9 mouse cellular contexts compared by ENCODE assay signal in genomic region chr11:94996101-94996500, GRCm38 (mm10). TPM values are rescaled to one million over a fixed set of nuclear protein-coding genes. Genes with fewer than 3 reads are reported as not detected.
DNase-seq lines count a peak whose midpoint lies in the region; ATAC-seq and TF ChIP-seq lines count a peak whose summit lies in the region.
"Had no signal": no experiment of that assay in that cellular context is flagged by ENCODE, and none has a peak within 500 bp of the region (broad histone marks: within the 10 kb centered on the region; RNA-seq: fewer than 3 reads in every experiment).

No protein-coding gene starts in this region.

- H3K4me3 ChIP-seq in lung, postnatal 0 days (ENCODE audit: low read depth, low read length): no peak overlapping the region
- H3K4me3 ChIP-seq in limb, embryonic 15.5 days: no peak overlapping the region
- no peak overlapping the region for H3K4me3 ChIP-seq in stomach, embryonic 16.5 days (replicated peaks; ENCODE audit: low read length)

- no peak for ATAC-seq in lung, postnatal 0 days
- ATAC-seq in limb, embryonic 15.5 days (ENCODE audit: insufficient number of reproducible peaks, low FRiP score, low TSS enrichment, low read depth): no peak
- ATAC-seq in stomach, embryonic 16.5 days (ENCODE audit: insufficient read depth, low FRiP score): no peak
- ATAC-seq in erythroid progenitor cell, adult 5-6 weeks (replicated peaks; ENCODE audit: low FRiP score, poor library complexity, severe bottlenecking): no peak

- H3K4me2 ChIP-seq in lung, postnatal 0 days (replicated peaks; ENCODE audit: low read depth, low read length): peak overlapping the region; percentile 8; the same call in 1 of the 2 replicates
- no peak overlapping the region for H3K4me2 ChIP-seq in limb, embryonic 15.5 days
- no peak overlapping the region for H3K4me2 ChIP-seq in stomach, embryonic 16.5 days (ENCODE audit: low read depth, low read length)

- H3K4me1 ChIP-seq in lung, postnatal 0 days (ENCODE audit: insufficient read depth, low read depth, low read length): peaks cover 30% of the 10 kb centered on the region; the same call in 1 of the 2 replicates
- H3K4me1 ChIP-seq in limb, embryonic 15.5 days: peaks cover 72% of the 10 kb centered on the region
- peaks cover 48% of the 10 kb centered on the region for H3K4me1 ChIP-seq in stomach, embryonic 16.5 days (ENCODE audit: control insufficient read depth, insufficient read depth, low read length)

- TF ChIP-seq CTCF in lung, postnatal 0 days (IDR thresholded peaks at IDR 0.05): no peak

- TF ChIP-seq EP300 in lung, postnatal 0 days (IDR thresholded peaks at IDR 0.05): no peak

- DNase-seq in cerebellum, adult 9-11 months: peak; percentile 67
- DNase-seq in cerebellum, postnatal 4 days (ENCODE audit: low spot score in 2 of 2): no peak
- no peak for DNase-seq in lung, postnatal 0 days (ENCODE audit: low spot score)
- no peak for DNase-seq in lung, postnatal 14 days
- DNase-seq in layer of hippocampus, postnatal 10 days (ENCODE audit: low spot score in 2 of 2): no peak

- no peak overlapping the region for H3K27ac ChIP-seq in lung, postnatal 0 days (ENCODE audit: low read length)
- H3K27ac ChIP-seq in limb, embryonic 15.5 days: no peak overlapping the region
- no peak overlapping the region for H3K27ac ChIP-seq in stomach, embryonic 16.5 days (ENCODE audit: low read length)

- no peaks in the 10 kb centered on the region for H3K27me3 ChIP-seq in lung, postnatal 0 days (replicated peaks; ENCODE audit: insufficient read depth, low read length)
- no peaks in the 10 kb centered on the region for H3K27me3 ChIP-seq in limb, embryonic 15.5 days
- H3K27me3 ChIP-seq in stomach, embryonic 16.5 days (ENCODE audit: control insufficient read depth, insufficient read depth, low read length): no peaks in the 10 kb centered on the region

- H3K9me3 ChIP-seq in lung, postnatal 0 days (ENCODE audit: low read length): no peaks in the 10 kb centered on the region
- H3K9me3 ChIP-seq in limb, embryonic 15.5 days: no peaks in the 10 kb centered on the region
- H3K9me3 ChIP-seq in stomach, embryonic 16.5 days (replicated peaks; ENCODE audit: control insufficient read depth, low read length): no peaks in the 10 kb centered on the region

- H3K36me3 ChIP-seq in lung, postnatal 0 days (ENCODE audit: insufficient read depth, low read length): peaks cover 22% of the 10 kb centered on the region; the same call in 1 of the 2 replicates
- H3K36me3 ChIP-seq in limb, embryonic 15.5 days: peaks cover 54% of the 10 kb centered on the region
- peaks cover 7% of the 10 kb centered on the region; the same call in 1 of the 2 replicates for H3K36me3 ChIP-seq in stomach, embryonic 16.5 days (ENCODE audit: control insufficient read depth, insufficient read depth, low read length)

- no peak overlapping the region for H3K9ac ChIP-seq in lung, postnatal 0 days (replicated peaks; ENCODE audit: low read depth)
- H3K9ac ChIP-seq in limb, embryonic 15.5 days: 0 out of 2 replicates have a peak overlapping the region, but pooled peaks have one; percentile 20
- peak overlapping the region; percentile 8; the same call in 1 of the 2 replicates for H3K9ac ChIP-seq in stomach, embryonic 16.5 days (ENCODE audit: low read length)

- 81% methylated on average over 8 of the region's 8 CpGs for WGBS in lung, postnatal 0 days
- WGBS in limb, embryonic 15.5 days: 83% methylated on average over 8 of the region's 8 CpGs
- WGBS in stomach, embryonic 16.5 days: 77% methylated on average over 8 of the region's 8 CpGs

RNA-seq across cellular contexts. Expression of gene Ppp1r9b, which starts 5.3 kb away (rescaled TPM):
- polyA plus RNA-seq in lung, postnatal 0 days (2015; fragmentation: Nextera tagmentation; extraction: Ambion mirVana): 9.8 and 11.5 TPM in 2 replicates
- polyA plus RNA-seq in limb, embryonic 15.5 days (2015; fragmentation: Nextera tagmentation; extraction: Ambion mirVana): 9.7 and 9.9 TPM in 2 replicates
- 6.6 and 8.0 TPM in 2 replicates for polyA plus RNA-seq in stomach, embryonic 16.5 days (2015; fragmentation: Nextera tagmentation; extraction: Ambion mirVana)
- 100 to 1,000 TPM; 501 TPM for total RNA-seq in layer of hippocampus, postnatal 10 days (2021)
- total RNA-seq in erythroid progenitor cell, adult 5-6 weeks (2015; ENCODE audit: low replicate concordance): 59.5 and 71.4 TPM in 2 replicates
- 98.2 and 125 TPM in 2 replicates for total RNA-seq in erythroid progenitor cell, adult 5-6 weeks (2017; ENCODE audit: low replicate concordance)

RNA-seq across cellular contexts. Expression of gene Samd14, which starts 13.6 kb away (rescaled TPM):
- 5.4 and 5.8 TPM in 2 replicates for polyA plus RNA-seq in lung, postnatal 0 days (2015; fragmentation: Nextera tagmentation; extraction: Ambion mirVana)
- 21.4 and 25.1 TPM in 2 replicates for polyA plus RNA-seq in limb, embryonic 15.5 days (2015; fragmentation: Nextera tagmentation; extraction: Ambion mirVana)
- 14.7 and 15.9 TPM in 2 replicates for polyA plus RNA-seq in stomach, embryonic 16.5 days (2015; fragmentation: Nextera tagmentation; extraction: Ambion mirVana)
- total RNA-seq in layer of hippocampus, postnatal 10 days (2021): 100 to 1,000 TPM; 107 TPM
- total RNA-seq in erythroid progenitor cell, adult 5-6 weeks (2015; ENCODE audit: low replicate concordance): 103 TPM in 2 replicates
- total RNA-seq in erythroid progenitor cell, adult 5-6 weeks (2017; ENCODE audit: low replicate concordance): 98.7 and 99.2 TPM in 2 replicates

RNA-seq across cellular contexts. Expression of gene Sgca, which starts 20.0 kb away (rescaled TPM):
- polyA plus RNA-seq in lung, postnatal 0 days (2015; fragmentation: Nextera tagmentation; extraction: Ambion mirVana): 0.33 and 0.55 TPM in 2 replicates
- 7.5 and 18.9 TPM in 2 replicates for polyA plus RNA-seq in limb, embryonic 15.5 days (2015; fragmentation: Nextera tagmentation; extraction: Ambion mirVana)
- polyA plus RNA-seq in stomach, embryonic 16.5 days (2015; fragmentation: Nextera tagmentation; extraction: Ambion mirVana): 0.41 and 3.2 TPM in 2 replicates
- under 1 TPM; 0.66 to 0.78 TPM for total RNA-seq in layer of hippocampus, postnatal 10 days (2021)
- not detected in 2 replicates for total RNA-seq in erythroid progenitor cell, adult 5-6 weeks (2015; ENCODE audit: low replicate concordance)
- not detected in 2 replicates for total RNA-seq in erythroid progenitor cell, adult 5-6 weeks (2017; ENCODE audit: low replicate concordance)

RNA-seq across cellular contexts. Expression of gene Hils1, which starts 28.7 kb away (rescaled TPM):
- not detected in 2 replicates for polyA plus RNA-seq in lung, postnatal 0 days (2015; fragmentation: Nextera tagmentation; extraction: Ambion mirVana)
- 0.42 TPM in 1 of 2 replicates, not detected in the other for polyA plus RNA-seq in limb, embryonic 15.5 days (2015; fragmentation: Nextera tagmentation; extraction: Ambion mirVana)
- not detected in 2 replicates for polyA plus RNA-seq in stomach, embryonic 16.5 days (2015; fragmentation: Nextera tagmentation; extraction: Ambion mirVana)
- not detected for total RNA-seq in layer of hippocampus, postnatal 10 days (2021)
- total RNA-seq in erythroid progenitor cell, adult 5-6 weeks (2015; ENCODE audit: low replicate concordance): not detected in 2 replicates
- not detected in 2 replicates for total RNA-seq in erythroid progenitor cell, adult 5-6 weeks (2017; ENCODE audit: low replicate concordance)
- polyA plus RNA-seq: limb, embryonic 11.5 days had no signal

RNA-seq across cellular contexts. Expression of gene Pdk2, which starts 45.1 kb away (rescaled TPM):
- 39.3 and 51.1 TPM in 2 replicates for polyA plus RNA-seq in lung, postnatal 0 days (2015; fragmentation: Nextera tagmentation; extraction: Ambion mirVana)
- polyA plus RNA-seq in limb, embryonic 15.5 days (2015; fragmentation: Nextera tagmentation; extraction: Ambion mirVana): 33.4 and 42.9 TPM in 2 replicates
- polyA plus RNA-seq in stomach, embryonic 16.5 days (2015; fragmentation: Nextera tagmentation; extraction: Ambion mirVana): 37.9 and 39.3 TPM in 2 replicates
- 10 to 100 TPM; 48.9 to 49.7 TPM for total RNA-seq in layer of hippocampus, postnatal 10 days (2021)
- total RNA-seq in erythroid progenitor cell, adult 5-6 weeks (2015; ENCODE audit: low replicate concordance): 8.3 and 8.4 TPM in 2 replicates
- 2.3 and 3.2 TPM in 2 replicates for total RNA-seq in erythroid progenitor cell, adult 5-6 weeks (2017; ENCODE audit: low replicate concordance)
